Mouse (Mus musculus): ENCODE measurements around the gene Immp2l.

DNA sequence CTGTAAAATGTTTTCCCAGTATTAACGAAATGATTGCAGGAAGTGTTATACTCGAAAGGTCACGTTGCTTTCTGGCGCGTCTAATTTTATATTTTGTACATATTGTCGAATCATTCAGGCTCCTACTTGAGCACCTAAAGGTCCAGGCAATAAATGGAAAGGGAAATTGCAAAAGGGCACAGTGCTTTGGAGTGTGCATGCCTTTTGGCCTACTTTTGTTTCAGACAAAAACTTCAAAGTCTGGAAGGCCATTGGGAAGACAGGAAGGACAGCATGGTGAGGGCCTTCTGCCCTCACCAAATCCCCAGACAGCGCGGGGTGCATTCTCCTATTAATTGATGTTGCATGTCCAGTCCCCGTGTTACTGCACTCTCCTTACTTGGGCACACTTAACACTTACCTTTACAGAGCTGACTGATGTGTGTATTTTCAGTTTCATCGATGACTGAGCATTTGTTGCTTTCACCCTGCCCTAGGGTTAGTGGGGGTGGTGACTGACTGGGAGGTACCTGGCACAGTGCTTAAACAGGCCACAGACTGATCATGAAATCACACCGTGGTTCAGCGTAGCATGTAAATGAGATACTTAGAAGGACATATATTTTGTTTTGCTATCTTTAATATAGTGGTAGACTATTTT, 20.7 kb downstream of the Immp2l start:
- TF ChIP-seq CTCF (IDR thresholded peaks at IDR 0.05; ENCODE audit: low read depth) (no peak), EP300 (IDR thresholded peaks at IDR 0.05; ENCODE audit: low read depth) (no peak)

All from liver, embryonic 14.5 days (tissue).